Mouse (Mus musculus) heart, embryonic 11.5 days (tissue): Measurements from ENCODE around the gene Dis3l2. TPM values are rescaled to one million over a fixed set of nuclear protein-coding genes. Genes with fewer than 3 reads are reported as not detected.
A peak's percentile ranks its signal among the peaks of the same experiment; 100 is the strongest.

Experiments
- ATAC-seq: fragments of 200-750 bp; cut with Nextera tagmentation; replicated peaks from 2 replicates; pipeline ENCODE4 v1.8.0; 2017; ENCODE audit warnings: moderate library complexity; ENCODE audit not compliant: insufficient number of reproducible peaks, low FRiP score, low TSS enrichment
- H3K27ac ChIP-seq: fragments of 300-500 bp; sonication (generic); 2 replicates; pipeline ENCODE4 v1.5.1; 2014; ENCODE audit warnings: mild to moderate bottlenecking, low read depth, low read length
- H3K27me3 ChIP-seq: fragments of 300-500 bp; sonication (generic); 2 replicates; pipeline ENCODE4 v1.6.1; 2014; ENCODE audit warnings: mild to moderate bottlenecking, low read length, mixed read lengths; ENCODE audit not compliant: control insufficient read depth, insufficient read depth
- H3K36me3 ChIP-seq: fragments of 300-500 bp; sonication (generic); 2 replicates; pipeline ENCODE4 v1.6.1; 2014; ENCODE audit warnings: mild to moderate bottlenecking, low read length, moderate library complexity, mixed read lengths; ENCODE audit not compliant: control insufficient read depth, insufficient read depth
- H3K4me1 ChIP-seq: fragments of 300-500 bp; sonication (generic); 2 replicates; pipeline ENCODE4 v1.6.1; 2014; ENCODE audit warnings: low read length; ENCODE audit not compliant: control insufficient read depth, insufficient read depth
- H3K4me2 ChIP-seq: fragments of 300-500 bp; sonication (generic); 2 replicates; pipeline ENCODE4 v1.6.1; 2014; ENCODE audit warnings: mild to moderate bottlenecking, moderate library complexity
- H3K4me3 ChIP-seq: fragments of 300-500 bp; sonication (generic); 2 replicates; pipeline ENCODE4 v1.5.1; 2014; ENCODE audit warnings: low read depth, low read length
- H3K9ac ChIP-seq: fragments of 300-500 bp; sonication (generic); 2 replicates; pipeline ENCODE4 v1.6.1; 2014; ENCODE audit warnings: mild to moderate bottlenecking, low read depth, low read length, moderate library complexity
- H3K9me3 ChIP-seq: fragments of 300-500 bp; sonication (generic); replicated peaks from 2 replicates; pipeline ENCODE4 v1.6.1; 2016; ENCODE audit warnings: low read length; ENCODE audit not compliant: control insufficient read depth
- WGBS: fragments of 180-500 bp; shearing (Covaris S2); extraction: QIAGEN DNeasy Blood & Tissue Kit; methylation state at CpG from one replicate; pipeline ENCODE4 v1.1.7; 2014; ENCODE audit not compliant: insufficient replicate concordance; 5-methylcytosine and 5-hydroxymethylcytosine counted together
- polyA plus RNA-seq: library from polyadenylated mRNA; unstranded; fragments of >200 nt; fragmentation: Nextera tagmentation; extraction: Ambion mirVana; gene quantifications from 2 replicates; pipeline ENCODE4 v1.2.1, GENCODE M21; 2014

The Dis3l2 gene
- polyA plus RNA-seq, 1 experiment from 2014 or later, result 15.8 TPM

DNA sequence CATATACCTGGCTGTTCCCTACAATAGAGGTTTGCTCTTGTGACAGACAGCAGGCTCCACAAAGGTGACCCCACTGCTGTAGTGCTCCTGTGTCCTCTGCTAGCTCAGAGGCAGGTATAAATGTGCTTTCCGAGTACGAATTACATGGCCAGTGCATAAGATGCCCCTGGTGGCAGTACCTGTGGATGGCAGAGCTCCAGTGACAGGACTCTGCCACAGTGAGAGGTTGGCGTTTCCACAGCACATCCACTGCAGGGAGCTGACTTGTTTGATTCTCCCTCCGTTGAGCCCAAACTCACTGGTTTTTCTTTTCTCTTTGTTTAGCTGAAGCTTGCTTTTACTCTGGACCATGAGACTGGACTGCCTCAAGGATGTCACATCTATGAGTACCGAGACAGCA lies 317.1 kb downstream of the Dis3l2 start:
- Histone ChIP-seq H3K4me2 (no peak overlapping the region), H3K4me1 (no peaks in the 10 kb centered on the region), H3K9ac (no peak overlapping the region), H3K27ac (no peak overlapping the region), H3K36me3 (no peaks in the 10 kb centered on the region), H3K27me3 (no peaks in the 10 kb centered on the region), H3K4me3 (no peak overlapping the region), H3K9me3 (no peaks in the 10 kb centered on the region)
- ATAC-seq, result no peak
- WGBS, result 76% methylated on average over 5 of the region's 5 CpGs

DNA sequence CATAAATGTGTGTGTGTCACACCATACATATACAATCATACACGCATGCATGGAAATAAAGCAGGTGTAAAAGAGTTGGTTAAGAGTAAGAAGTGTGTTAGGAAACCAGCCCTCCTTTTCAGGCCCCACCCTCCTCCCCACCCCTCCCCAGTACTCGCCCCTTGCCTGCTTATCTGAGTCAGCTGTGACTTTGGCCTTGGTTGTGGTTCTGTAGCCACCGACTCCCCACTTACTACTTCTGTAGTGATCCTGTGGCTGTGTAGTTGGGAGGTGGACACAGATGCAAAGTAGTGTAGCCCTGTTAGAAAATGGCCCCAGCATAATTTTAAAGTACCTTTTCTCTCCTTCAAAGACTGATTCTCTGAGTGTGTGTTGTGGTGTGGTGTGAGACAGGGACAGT lies 318.0 kb downstream of the Dis3l2 start:
- no peaks in the 10 kb centered on the region for H3K36me3 ChIP-seq
- no peak for ATAC-seq
- H3K4me3 ChIP-seq, result no peak overlapping the region
- H3K9ac ChIP-seq, result no peak overlapping the region
- no peaks in the 10 kb centered on the region for H3K4me1 ChIP-seq
- no peak overlapping the region for H3K27ac ChIP-seq
- H3K9me3 ChIP-seq, result no peaks in the 10 kb centered on the region
- no peak overlapping the region for H3K4me2 ChIP-seq
- H3K27me3 ChIP-seq, result no peaks in the 10 kb centered on the region
- 73% methylated on average over 3 of the region's 3 CpGs for WGBS

DNA sequence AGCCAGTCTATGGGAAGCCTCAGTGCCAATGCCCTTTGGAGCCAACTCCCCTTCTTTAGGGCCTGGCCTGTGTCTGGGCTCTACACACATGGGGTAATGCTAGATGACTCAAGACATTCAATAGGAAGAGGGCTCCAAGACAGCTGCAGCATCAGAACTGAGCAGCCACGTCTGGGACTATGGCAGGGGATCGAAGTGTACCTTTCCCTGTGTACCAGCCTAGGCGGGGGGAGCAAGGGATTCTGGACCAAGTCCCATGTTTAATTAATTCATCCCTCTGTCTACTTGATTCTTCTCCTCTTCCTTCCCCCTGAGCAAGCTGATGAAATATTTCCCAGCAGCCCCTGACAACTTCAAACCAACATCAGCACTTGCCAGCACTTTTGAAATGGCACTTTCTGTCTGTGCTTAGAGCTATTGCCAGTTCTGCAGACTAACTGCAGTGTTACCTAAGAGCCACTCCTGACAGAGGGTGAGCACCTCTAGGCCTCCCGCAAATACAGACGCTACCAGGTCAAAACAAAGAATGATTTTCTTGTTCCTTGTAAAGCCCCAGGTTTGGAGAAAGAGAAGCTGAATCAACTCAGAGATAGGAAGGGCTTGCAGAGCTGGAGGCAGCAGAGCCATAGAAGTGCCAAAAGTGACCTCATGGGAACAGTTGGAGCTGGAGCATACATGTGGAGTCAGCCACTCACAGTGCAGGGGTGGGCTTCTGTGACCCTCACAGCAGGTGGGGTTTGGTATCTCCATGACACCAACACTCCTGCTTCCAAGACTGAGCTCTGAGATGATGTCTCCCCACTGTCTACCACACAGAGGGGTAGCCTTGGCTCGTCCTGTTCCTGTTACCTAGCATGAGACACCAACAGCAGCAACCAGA lies 319.9 kb downstream of the Dis3l2 start:
- no peak for ATAC-seq
- no peak overlapping the region for H3K4me3 ChIP-seq
- H3K36me3 ChIP-seq, result no peaks in the 10 kb centered on the region
- no peaks in the 10 kb centered on the region for H3K9me3 ChIP-seq
- H3K4me2 ChIP-seq, result no peak overlapping the region
- H3K4me1 ChIP-seq, result no peaks in the 10 kb centered on the region
- H3K27me3 ChIP-seq, result no peaks in the 10 kb centered on the region
- WGBS, result 85% methylated on average over 6 of the region's 6 CpGs
- no peak overlapping the region for H3K9ac ChIP-seq
- H3K27ac ChIP-seq, result no peak overlapping the region

DNA sequence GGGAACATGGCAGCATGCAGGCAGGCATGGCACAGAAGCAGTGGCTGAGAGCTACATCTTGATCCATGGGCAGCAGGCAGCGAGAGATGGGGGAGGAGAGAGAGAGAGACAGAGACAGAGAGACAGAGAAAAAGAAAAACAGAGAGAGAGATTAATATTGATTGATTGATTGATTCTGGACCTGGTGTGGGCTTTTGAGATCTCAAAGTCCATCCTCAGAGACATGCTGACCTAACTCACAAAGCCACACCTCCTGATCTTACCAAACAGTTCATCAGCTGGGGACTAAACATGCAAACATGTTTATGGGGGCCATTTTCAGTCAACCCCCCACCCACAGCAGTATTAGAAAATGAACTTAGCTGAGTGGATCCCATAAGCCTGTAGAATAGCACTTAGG lies 321.4 kb downstream of the Dis3l2 start:
- no peak overlapping the region for H3K4me3 ChIP-seq
- H3K27ac ChIP-seq, result no peak overlapping the region
- 93% methylated on average over 1 of the region's 1 CpGs for WGBS
- no peak overlapping the region for H3K9ac ChIP-seq
- H3K4me1 ChIP-seq, result no peaks in the 10 kb centered on the region
- no peak overlapping the region for H3K4me2 ChIP-seq
- no peaks in the 10 kb centered on the region for H3K36me3 ChIP-seq
- H3K27me3 ChIP-seq, result no peaks in the 10 kb centered on the region
- no peak for ATAC-seq
- H3K9me3 ChIP-seq, result no peaks in the 10 kb centered on the region

DNA sequence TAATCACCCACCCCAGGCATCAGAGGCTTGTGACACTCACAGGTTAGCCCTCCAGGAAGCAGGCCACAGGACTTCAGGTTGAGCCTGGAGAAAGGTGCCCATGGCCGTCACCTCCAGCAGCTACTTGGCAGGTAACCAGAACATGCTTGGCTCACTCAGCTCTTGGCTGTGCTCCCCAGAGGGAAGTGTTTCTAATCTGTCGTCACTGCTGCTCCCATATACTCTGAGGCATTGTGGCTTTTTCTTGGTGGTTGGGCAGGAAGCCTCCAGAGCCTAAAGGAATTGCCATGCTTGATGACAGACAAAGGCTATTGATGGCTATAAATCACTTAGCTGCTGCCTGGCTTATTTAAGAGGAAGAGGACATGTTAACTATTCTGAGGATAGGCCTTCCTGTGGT lies 325.2 kb downstream of the Dis3l2 start:
- H3K36me3 ChIP-seq, result no peaks in the 10 kb centered on the region
- H3K4me2 ChIP-seq, result no peak overlapping the region
- ATAC-seq, result no peak
- no peaks in the 10 kb centered on the region for H3K27me3 ChIP-seq
- H3K27ac ChIP-seq, result no peak overlapping the region
- H3K9ac ChIP-seq, result no peak overlapping the region
- WGBS, result 53% methylated on average over 2 of the region's 2 CpGs
- peaks cover 3% of the 10 kb centered on the region; the same call in 1 of the 2 replicates for H3K4me1 ChIP-seq
- H3K4me3 ChIP-seq, result no peak overlapping the region
- no peaks in the 10 kb centered on the region for H3K9me3 ChIP-seq

DNA sequence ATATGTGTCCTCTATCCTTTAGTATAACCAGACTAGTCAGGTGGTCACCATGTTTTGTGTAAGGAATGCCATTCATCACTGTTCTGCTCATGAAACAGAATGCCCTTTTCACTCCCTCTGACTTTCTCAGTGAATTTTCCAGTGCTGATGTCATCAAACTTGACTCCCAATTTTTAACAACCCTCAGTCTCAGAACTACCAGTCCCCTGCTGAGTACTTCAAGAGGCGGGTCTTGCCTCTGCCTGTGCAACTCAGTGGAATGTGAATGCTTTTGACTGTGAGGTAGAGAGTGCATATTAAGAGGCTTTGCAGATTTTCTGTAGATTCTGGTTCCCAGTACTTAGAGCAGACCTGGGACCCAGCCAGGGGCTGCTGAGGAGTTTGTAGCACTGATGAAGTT lies 327.0 kb downstream of the Dis3l2 start:
- no peak overlapping the region for H3K4me3 ChIP-seq
- WGBS, result 46% methylated on average over 1 of the region's 1 CpGs
- H3K9me3 ChIP-seq, result no peaks in the 10 kb centered on the region
- H3K9ac ChIP-seq, result no peak overlapping the region
- no peaks in the 10 kb centered on the region for H3K36me3 ChIP-seq
- H3K27ac ChIP-seq, result no peak overlapping the region; the same call in 1 of the 2 replicates
- H3K4me1 ChIP-seq, result peaks cover 9% of the 10 kb centered on the region
- H3K4me2 ChIP-seq, result no peak overlapping the region
- H3K27me3 ChIP-seq, result no peaks in the 10 kb centered on the region
- no peak for ATAC-seq

DNA sequence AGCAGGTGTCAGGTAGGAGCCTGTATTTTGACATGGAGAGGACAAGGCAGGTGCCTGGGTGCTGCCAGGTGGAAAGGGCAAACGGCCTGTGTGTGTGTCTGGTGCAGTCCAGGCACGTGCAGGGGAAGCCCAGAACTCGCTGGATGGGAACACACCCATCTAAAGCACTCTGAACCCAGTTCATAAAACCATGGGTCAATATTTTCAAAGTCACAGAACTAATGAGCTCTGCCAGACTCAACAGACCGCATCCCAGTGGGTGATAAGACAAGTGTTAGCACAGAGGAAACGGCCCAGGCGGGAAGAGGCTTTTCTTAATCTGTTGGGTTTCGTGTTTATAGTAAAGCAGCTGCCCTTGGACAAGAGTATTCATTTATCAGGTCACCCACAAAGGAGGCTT lies 328.9 kb downstream of the Dis3l2 start:
- Histone ChIP-seq H3K9ac (no peak overlapping the region), H3K9me3 (no peaks in the 10 kb centered on the region), H3K4me1 (peaks cover 17% of the 10 kb centered on the region), H3K27me3 (no peaks in the 10 kb centered on the region), H3K36me3 (no peaks in the 10 kb centered on the region), H3K4me2 (no peak overlapping the region), H3K4me3 (no peak overlapping the region), H3K27ac (peak overlapping the region; percentile 3; the same call in 1 of the 2 replicates)
- 54% methylated on average over 7 of the region's 7 CpGs for WGBS
- ATAC-seq, result no peak

DNA sequence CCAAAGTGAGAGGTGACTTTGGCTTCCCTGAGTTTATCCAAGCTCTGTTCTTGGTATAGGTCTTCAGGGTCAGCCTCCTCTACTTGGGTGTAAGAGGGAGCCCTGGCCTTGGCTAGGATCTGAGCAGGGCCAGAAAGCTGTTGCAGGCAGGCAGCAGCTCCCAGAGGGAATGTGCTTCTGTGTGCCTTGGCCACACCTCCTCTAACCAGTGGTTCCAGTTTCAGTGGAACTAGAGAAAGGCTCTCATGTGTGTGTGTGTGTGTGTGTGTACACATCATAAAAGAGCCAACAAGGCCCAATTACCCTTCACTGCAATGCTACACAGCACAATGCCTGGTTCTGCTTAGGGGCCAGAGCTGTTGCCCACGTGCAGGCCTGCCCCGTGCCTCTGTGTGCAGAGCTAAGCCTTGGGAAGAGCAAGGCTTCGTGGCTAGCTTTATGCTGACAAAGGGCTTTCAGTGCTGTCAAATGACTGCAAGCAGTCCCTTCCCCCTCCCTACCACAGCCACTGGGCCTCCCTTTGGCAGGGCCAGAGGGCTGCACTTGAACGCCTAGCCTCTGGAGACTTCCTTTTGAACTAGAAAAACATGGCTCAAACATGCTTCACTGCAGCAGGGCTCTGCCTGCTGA lies 332.0 kb downstream of the Dis3l2 start:
- ATAC-seq, result peak; percentile 45; the same call in 1 of the 2 replicates
- Histone ChIP-seq H3K9me3 (no peaks in the 10 kb centered on the region), H3K27ac (peak overlapping the region; percentile 6), H3K9ac (no peak overlapping the region; the same call in 1 of the 2 replicates), H3K27me3 (no peaks in the 10 kb centered on the region), H3K36me3 (no peaks in the 10 kb centered on the region), H3K4me3 (no peak overlapping the region), H3K4me1 (peaks cover 17% of the 10 kb centered on the region), H3K4me2 (no peak overlapping the region)
- 23% methylated on average over 4 of the region's 4 CpGs for WGBS
